Mouse (Mus musculus) CH12.LX (cell line): Measurements from ENCODE around the gene Nxnl2.

ENCODE experiments used
- BHLHE40 ChIP-seq: IDR thresholded peaks from 2 replicates; pipeline ENCODE4 v1.6.1; 2011; ENCODE audit warnings: mild to moderate bottlenecking, low read depth, low read length, improper control_type of control experiment
- CHD2 ChIP-seq: IDR thresholded peaks from 2 replicates; pipeline ENCODE4 v1.6.1; 2011; ENCODE audit warnings: low read length, improper control_type of control experiment
- CTCF ChIP-seq, 2 experiments: IDR thresholded peaks in 1 of 2; conservative IDR thresholded peaks in 1 of 2; 2 replicates each; pipeline ENCODE4 v1.5.1; 2011 to 2012; ENCODE audit warnings: low read depth in 2 of 2, low read length in 2 of 2, improper control_type of control experiment in 1 of 2, inconsistent platforms in 1 of 2, mild to moderate bottlenecking in 1 of 2, moderate library complexity in 1 of 2
- E2F4 ChIP-seq: IDR thresholded peaks from 2 replicates; pipeline ENCODE4 v1.6.1; 2011; ENCODE audit warnings: low read depth, low read length, improper control_type of control experiment; ENCODE audit not compliant: insufficient replicate concordance
- ELF1 ChIP-seq: IDR thresholded peaks from 2 replicates; pipeline ENCODE4 v1.6.1; 2014; ENCODE audit warnings: low read depth, mild to moderate bottlenecking, inconsistent platforms, low read length, improper control_type of control experiment
- EP300 ChIP-seq: IDR thresholded peaks from 2 replicates; pipeline ENCODE4 v1.6.1; 2011; ENCODE audit warnings: low read length, improper control_type of control experiment
- MAX ChIP-seq: IDR thresholded peaks from 2 replicates; pipeline ENCODE4 v1.6.1; 2011; ENCODE audit warnings: low read length, improper control_type of control experiment
- NELFE ChIP-seq: IDR thresholded peaks from 2 replicates; pipeline ENCODE4 v1.6.1; 2011; ENCODE audit warnings: low read depth, low read length, improper control_type of control experiment
- PAX5 ChIP-seq: IDR thresholded peaks from 2 replicates; pipeline ENCODE4 v1.6.1; 2012; ENCODE audit warnings: low read length, inconsistent platforms, mixed read lengths
- POLR2A ChIP-seq: IDR thresholded peaks from 2 replicates; pipeline ENCODE4 v1.6.1; 2011; ENCODE audit warnings: low read depth, mild to moderate bottlenecking, improper control_type of control experiment, low read length
- RAD21 ChIP-seq: IDR thresholded peaks from 2 replicates; pipeline ENCODE4 v1.6.1; 2011; ENCODE audit warnings: low read depth, mild to moderate bottlenecking, low read length, improper control_type of control experiment, moderate library complexity
- SMC3 ChIP-seq: IDR thresholded peaks from 2 replicates; pipeline ENCODE4 v1.6.1; 2011; ENCODE audit warnings: low read depth, low read length, improper control_type of control experiment
- UBTF ChIP-seq: IDR thresholded peaks from 2 replicates; pipeline ENCODE4 v1.6.1; 2012; ENCODE audit warnings: low read depth, mild to moderate bottlenecking, inconsistent platforms, low read length, improper control_type of control experiment, moderate library complexity
- ZNF384 ChIP-seq: IDR thresholded peaks from 2 replicates; pipeline ENCODE4 v1.6.1; 2012; ENCODE audit warnings: low read depth, low read length, improper control_type of control experiment, inconsistent platforms

GRCm38 (mm10) chr13:51136315-51136714, 34.5 kb upstream of the Nxnl2 start:
- TF ChIP-seq SMC3 = no peak
- no peak for TF ChIP-seq NELFE
- TF ChIP-seq CTCF (conservative IDR thresholded peaks at IDR 0.05 in 1 of 2, IDR thresholded peaks at IDR 0.05 in 1 of 2; ENCODE audit: low read depth in 2 of 2, low read length in 2 of 2) = no peak
- TF ChIP-seq POLR2A = no peak
- TF ChIP-seq MAX = no peak
- no peak for TF ChIP-seq UBTF
- TF ChIP-seq PAX5 = no peak
- TF ChIP-seq EP300 = no peak
- TF ChIP-seq CHD2 = no peak
- no peak for TF ChIP-seq ELF1
- TF ChIP-seq BHLHE40 = no peak
- TF ChIP-seq RAD21 = no peak
- TF ChIP-seq ZNF384 = no peak
- no peak for TF ChIP-seq E2F4
